Mouse (Mus musculus) limb, embryonic 14.5 days (tissue): Measurements from ENCODE around the gene Lysmd3. TPM values are rescaled to one million over a fixed set of nuclear protein-coding genes. Genes with fewer than 3 reads are reported as not detected.

Experiments used
- ATAC-seq: fragments of 200-750 bp; cut with Nextera tagmentation; 2 replicates; pipeline ENCODE4 v1.8.0; 2017; ENCODE audit warnings: low read depth, moderate number of reproducible peaks, moderate TSS enrichment; ENCODE audit not compliant: low FRiP score
- DNase-seq: peaks from one replicate; pipeline ENCODE4 v3.0.0-alpha.2; 2015; ENCODE audit warnings: low spot score
- H3K27ac ChIP-seq: fragments of 300-500 bp; sonication (generic); replicated peaks from 2 replicates; pipeline ENCODE4 v1.5.1; 2014; ENCODE audit warnings: low read depth, mild to moderate bottlenecking, low read length, moderate library complexity, mixed read lengths
- H3K27me3 ChIP-seq: fragments of 300-500 bp; sonication (generic); 2 replicates; pipeline ENCODE4 v1.6.1; 2014; ENCODE audit warnings: low read length, mixed read lengths; ENCODE audit not compliant: control insufficient read depth, insufficient read depth
- H3K36me3 ChIP-seq: fragments of 300-500 bp; sonication (generic); 2 replicates; pipeline ENCODE4 v1.6.1; 2014; ENCODE audit warnings: mild to moderate bottlenecking, low read length, moderate library complexity, mixed read lengths; ENCODE audit not compliant: control insufficient read depth, insufficient read depth
- H3K4me1 ChIP-seq: fragments of 300-500 bp; sonication (generic); 2 replicates; pipeline ENCODE4 v1.6.1; 2014; ENCODE audit warnings: antibody characterized with exemption, low read length, mixed read lengths; ENCODE audit not compliant: control insufficient read depth, insufficient read depth
- H3K4me2 ChIP-seq: fragments of 300-500 bp; sonication (generic); replicated peaks from 2 replicates; pipeline ENCODE4 v1.6.1; 2014; ENCODE audit warnings: low read depth, mild to moderate bottlenecking, low read length, moderate library complexity; ENCODE audit not compliant: severe bottlenecking
- H3K4me3 ChIP-seq: fragments of 300-500 bp; sonication (generic); replicated peaks from 2 replicates; pipeline ENCODE4 v1.5.1; 2014; ENCODE audit warnings: low read length
- H3K9ac ChIP-seq: fragments of 300-500 bp; sonication (generic); 2 replicates; pipeline ENCODE4 v1.6.1; 2014; ENCODE audit warnings: mild to moderate bottlenecking, low read depth, low read length, moderate library complexity; ENCODE audit not compliant: severe bottlenecking
- H3K9me3 ChIP-seq: fragments of 300-500 bp; sonication (generic); 2 replicates; pipeline ENCODE4 v1.6.1; 2016; ENCODE audit warnings: low read length; ENCODE audit not compliant: control insufficient read depth
- POLR2A ChIP-seq: fragments of 200-500 bp; IDR thresholded peaks from 2 replicates; pipeline ENCODE4 v1.8.0; 2012; ENCODE audit warnings: inconsistent platforms, mild to moderate bottlenecking, moderate library complexity, borderline replicate concordance; ENCODE audit not compliant: insufficient read depth, insufficient read length; ENCODE audit errors: extremely low read depth
- WGBS: fragments of 180-500 bp; shearing (Covaris S2); extraction: QIAGEN DNeasy Blood & Tissue Kit; methylation state at CpG from one replicate; pipeline ENCODE4 v1.1.7; 2014; 5-methylcytosine and 5-hydroxymethylcytosine counted together
- polyA plus RNA-seq, 2 experiments: library from polyadenylated mRNA; depleted of rRNA in 1 of 2; stranded (reverse) in 1 of 2; unstranded in 1 of 2; fragments of >200 nt; fragmentation: Nextera tagmentation in 1 of 2; extraction: Ambion mirVana in 1 of 2; gene quantifications; 2 replicates each; pipeline versions ENCODE4 v1.2.1 to v1.2.3; 2012 to 2014

Gene Lysmd3
- polyA plus RNA-seq, 2 experiments, result 19.3 to 35.1 TPM

DNA sequence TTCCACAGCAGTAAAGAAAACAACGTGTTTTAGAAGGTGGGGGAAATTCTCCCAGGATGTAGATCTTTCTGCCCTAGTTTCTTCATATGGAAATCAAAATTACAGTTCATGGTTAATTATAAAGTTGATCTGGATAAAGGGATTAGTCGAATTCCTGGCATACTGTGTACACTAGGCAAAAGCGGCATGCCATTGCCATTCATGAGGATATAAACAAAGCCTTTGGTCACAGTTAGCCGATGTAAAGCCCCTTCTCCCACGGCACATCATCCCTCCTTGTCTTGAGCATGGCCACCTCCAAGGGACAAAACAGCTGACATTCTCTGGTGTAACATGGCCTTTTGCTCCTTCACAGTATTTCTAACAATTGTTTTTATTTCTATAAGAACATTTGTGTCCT, 26.9 kb upstream of the Lysmd3 start:
- Histone ChIP-seq H3K36me3 (no peaks in the 10 kb centered on the region), H3K4me3 (no peak overlapping the region), H3K4me1 (peaks cover 3% of the 10 kb centered on the region; the same call in 1 of the 2 replicates), H3K27ac (no peak overlapping the region), H3K9me3 (no peaks in the 10 kb centered on the region), H3K9ac (no peak overlapping the region), H3K27me3 (peaks cover 26% of the 10 kb centered on the region), H3K4me2 (no peak overlapping the region)
- DNase-seq, result no peak
- no peak for ATAC-seq
- 71% methylated on average over 5 of the region's 5 CpGs for WGBS
- no peak for TF ChIP-seq POLR2A

DNA sequence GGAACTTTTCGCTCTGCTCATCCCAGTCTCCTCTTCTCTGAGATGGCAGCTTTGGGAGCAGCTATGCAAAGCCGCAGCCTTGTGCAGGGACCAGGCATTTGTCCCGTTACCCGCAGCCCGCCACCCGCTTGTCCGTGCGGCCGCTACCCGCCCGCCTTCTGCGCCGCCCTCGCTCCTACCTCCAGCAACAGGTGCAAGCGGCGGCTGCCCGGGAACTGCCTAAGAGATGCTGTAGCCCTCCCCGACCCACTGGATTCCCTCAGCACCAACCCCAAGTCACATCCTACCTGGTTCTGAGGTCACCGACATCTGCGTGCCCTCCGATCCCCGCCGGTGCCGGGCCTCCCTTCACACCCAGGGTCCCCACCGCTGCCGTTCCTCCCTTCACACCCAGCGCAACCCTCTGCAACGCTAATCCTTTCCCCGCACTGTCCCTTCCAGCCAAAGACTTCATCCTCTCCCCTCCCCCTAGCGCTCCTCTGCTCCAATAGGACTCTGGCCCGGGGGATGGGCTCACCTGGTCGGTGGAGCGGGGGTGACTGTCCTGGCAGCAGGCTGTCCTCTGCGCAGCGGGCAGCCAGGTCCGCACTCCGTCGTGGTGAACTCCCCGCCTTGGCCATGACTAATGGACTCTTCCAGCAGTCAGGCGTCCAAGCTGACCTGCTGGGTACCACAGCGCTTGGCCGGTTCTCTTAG, 24.6 kb upstream of the Lysmd3 start, which contains the start of gene Adgrv1:
Adgrv1 (minus strand) TSS at position 435 of the 696 bp plus-strand sequence.
- Histone ChIP-seq H3K9ac (peak within 1 kb of the TSS; percentile 34; the same call in 1 of the 2 replicates), H3K36me3 (no peaks in the 10 kb centered on the region), H3K27ac (no peak within 1 kb of the TSS), H3K4me2 (peak within 1 kb of the TSS; percentile 72), H3K4me1 (peaks cover 3% of the 10 kb centered on the region; the same call in 1 of the 2 replicates), H3K27me3 (peaks cover 26% of the 10 kb centered on the region), H3K9me3 (no peaks in the 10 kb centered on the region), H3K4me3 (peak within 1 kb of the TSS; percentile 39)
- 3% methylated on average over 29 of the region's 42 CpGs for WGBS
- DNase-seq (peak; percentile 37), ATAC-seq (peak; percentile 91)
- TF ChIP-seq POLR2A, result no peak

DNA sequence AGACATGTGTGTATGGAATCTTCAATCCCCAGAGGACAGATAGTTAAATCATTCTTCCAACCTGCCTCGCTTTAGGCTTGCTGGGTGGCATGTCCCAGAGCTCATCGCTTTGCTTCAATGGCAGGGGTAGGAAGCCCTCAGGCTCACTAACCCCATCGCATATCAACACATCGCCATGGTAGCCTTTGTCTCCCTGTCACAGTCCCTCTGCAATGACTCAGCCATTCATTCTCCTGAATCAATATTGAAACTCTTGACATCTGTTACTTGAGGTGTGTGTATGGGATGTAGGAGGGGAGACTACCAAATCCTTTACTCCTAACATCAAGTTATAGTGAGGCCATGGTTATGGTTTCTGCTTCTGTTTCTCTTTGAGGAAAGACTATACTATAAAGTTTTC, 17.8 kb upstream of the Lysmd3 start:
- ATAC-seq (no peak), DNase-seq (no peak)
- no peak overlapping the region for H3K4me2 ChIP-seq
- no peak overlapping the region for H3K27ac ChIP-seq
- H3K9me3 ChIP-seq, result no peaks in the 10 kb centered on the region
- no peaks in the 10 kb centered on the region for H3K27me3 ChIP-seq
- H3K4me1 ChIP-seq, result peaks cover 9% of the 10 kb centered on the region; the same call in 1 of the 2 replicates
- H3K36me3 ChIP-seq, result no peaks in the 10 kb centered on the region
- WGBS, result 45% methylated on average over 4 of the region's 4 CpGs
- no peak overlapping the region for H3K4me3 ChIP-seq
- no peak for TF ChIP-seq POLR2A
- no peak overlapping the region for H3K9ac ChIP-seq

DNA sequence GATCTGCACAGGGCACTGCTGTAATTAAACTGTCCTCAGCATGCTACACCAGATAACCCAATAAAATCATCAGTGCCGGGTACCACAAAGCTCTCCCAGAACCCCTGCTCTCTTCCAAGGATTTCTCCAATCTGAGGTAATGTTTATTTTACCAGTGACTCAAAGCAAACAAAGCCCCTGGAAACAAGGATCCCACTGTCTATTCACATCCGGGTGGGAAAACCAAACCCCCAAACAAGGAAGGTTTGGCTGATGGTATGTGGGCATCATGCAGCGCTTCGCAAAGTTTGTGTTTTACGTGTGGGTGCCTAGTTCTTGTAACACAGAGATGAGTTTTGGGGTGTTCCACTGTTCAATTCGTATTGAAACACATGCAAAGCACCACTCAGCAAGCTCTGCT, 16.6 kb upstream of the Lysmd3 start:
- Histone ChIP-seq H3K4me3 (no peak overlapping the region), H3K27ac (no peak overlapping the region), H3K4me1 (peaks cover 9% of the 10 kb centered on the region; the same call in 1 of the 2 replicates), H3K36me3 (no peaks in the 10 kb centered on the region), H3K27me3 (no peaks in the 10 kb centered on the region), H3K9ac (no peak overlapping the region), H3K9me3 (no peaks in the 10 kb centered on the region), H3K4me2 (no peak overlapping the region)
- WGBS, result 47% methylated on average over 6 of the region's 6 CpGs
- TF ChIP-seq POLR2A, result no peak
- no peak for DNase-seq
- ATAC-seq, result no peak; the same call in 1 of the 2 replicates

DNA sequence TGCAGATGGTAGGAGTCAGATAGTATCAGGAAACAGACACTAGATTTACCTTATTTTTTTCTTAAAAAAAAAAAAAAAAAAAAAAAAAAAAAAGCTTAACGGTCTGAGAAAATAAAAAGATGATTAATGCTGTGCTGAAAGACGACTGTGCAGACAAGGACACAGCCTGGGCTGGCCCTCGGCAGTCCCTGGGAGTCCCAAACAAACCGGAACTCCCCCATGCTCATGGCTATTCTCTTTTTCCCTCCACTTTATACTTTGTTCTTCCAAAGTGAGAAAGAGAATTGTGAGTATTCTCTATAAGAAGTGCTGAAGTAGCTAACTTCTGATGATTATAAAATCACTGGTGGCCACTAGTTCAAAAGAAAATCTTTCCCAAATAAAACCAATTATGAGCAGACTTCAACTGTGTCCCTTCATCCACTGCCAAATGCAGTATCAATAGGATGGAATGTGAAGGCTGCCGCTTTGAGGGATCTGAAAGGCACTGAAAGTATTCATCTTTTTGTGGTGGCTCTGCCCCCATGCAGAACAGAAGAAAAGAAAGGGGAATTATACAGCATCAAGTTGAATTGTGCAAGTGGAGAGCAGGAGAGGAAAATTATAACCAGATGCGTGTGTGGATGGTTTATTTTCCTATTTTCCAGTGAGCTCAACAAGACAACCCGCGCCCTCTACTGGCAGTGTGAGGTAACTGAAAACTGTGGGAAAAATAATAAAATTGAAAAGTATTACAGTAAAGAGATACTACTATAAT, 16.0 kb upstream of the Lysmd3 start:
- H3K4me2 ChIP-seq, result peak overlapping the region; percentile 32; the same call in 1 of the 2 replicates
- TF ChIP-seq POLR2A, result no peak
- 17% methylated on average over 8 of the region's 8 CpGs for WGBS
- no peaks in the 10 kb centered on the region for H3K9me3 ChIP-seq
- H3K9ac ChIP-seq, result no peak overlapping the region
- no peaks in the 10 kb centered on the region for H3K36me3 ChIP-seq
- no peak overlapping the region for H3K4me3 ChIP-seq
- DNase-seq (peak; percentile 89), ATAC-seq (peak; percentile 58)
- H3K27ac ChIP-seq, result peak overlapping the region; percentile 55; the same call in 1 of the 2 replicates
- H3K4me1 ChIP-seq, result peaks cover 9% of the 10 kb centered on the region; the same call in 1 of the 2 replicates
- no peaks in the 10 kb centered on the region for H3K27me3 ChIP-seq
